Comparison of ENCODE assay signal across 28 mouse cellular contexts in the genomic region with DNA sequence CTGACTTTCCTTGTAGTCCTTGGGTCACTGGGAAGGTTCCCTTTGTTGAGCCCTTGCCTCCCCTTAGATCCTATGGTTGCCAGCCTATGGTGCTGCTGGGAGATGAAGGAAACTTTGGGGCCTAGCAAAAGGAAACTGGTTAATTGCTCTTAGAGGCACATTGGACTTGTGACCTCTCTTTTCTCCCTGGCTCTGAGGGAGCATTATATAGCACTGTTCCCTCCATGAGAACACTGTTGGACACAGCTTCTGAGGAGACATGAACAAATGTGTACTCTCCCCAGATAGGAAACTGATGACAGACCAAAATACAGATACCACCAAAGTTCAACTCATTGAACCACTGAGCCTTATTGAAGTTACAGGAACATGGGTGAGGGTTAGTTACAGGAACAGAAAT. TPM values are rescaled to one million over a fixed set of nuclear protein-coding genes. Genes with fewer than 3 reads are reported as not detected.
"Had no signal": no experiment of that assay in that cellular context is flagged by ENCODE, and none has a peak within 500 bp of the region (broad histone marks: within the 10 kb centered on the region; RNA-seq: fewer than 3 reads in every experiment).

No protein-coding gene starts in this region.

- H3K27me3 ChIP-seq: heart, embryonic 15.5 days; hindbrain, embryonic 12.5 days; hindbrain, embryonic 13.5 days; hindbrain, embryonic 15.5 days; kidney, embryonic 15.5 days had no signal

- H3K36me3 ChIP-seq: heart, embryonic 10.5 days; heart, embryonic 12.5 days; heart, embryonic 13.5 days; heart, embryonic 15.5 days; hindbrain, embryonic 10.5 days; hindbrain, embryonic 12.5 days; hindbrain, embryonic 13.5 days; hindbrain, embryonic 15.5 days; kidney, embryonic 15.5 days had no signal

- H3K27ac ChIP-seq: heart, embryonic 10.5 days; heart, embryonic 13.5 days; heart, embryonic 15.5 days; hindbrain, embryonic 10.5 days; hindbrain, embryonic 12.5 days; hindbrain, embryonic 13.5 days; hindbrain, embryonic 14.5 days; hindbrain, embryonic 15.5 days; hindbrain, postnatal 0 days; kidney, embryonic 15.5 days; kidney, postnatal 0 days; layer of hippocampus, adult 2 months; left cerebral cortex, adult 2 months had no signal

- H3K9me3 ChIP-seq: heart, embryonic 10.5 days; heart, embryonic 12.5 days; heart, embryonic 13.5 days; heart, embryonic 15.5 days; hindbrain, embryonic 10.5 days; hindbrain, embryonic 12.5 days; hindbrain, embryonic 13.5 days; hindbrain, embryonic 15.5 days; kidney, embryonic 15.5 days had no signal

- H3K4me2 ChIP-seq: heart, embryonic 11.5 days; heart, embryonic 12.5 days; heart, embryonic 13.5 days; heart, embryonic 15.5 days; hindbrain, embryonic 12.5 days; hindbrain, embryonic 13.5 days; hindbrain, embryonic 14.5 days; hindbrain, embryonic 15.5 days; kidney, embryonic 15.5 days had no signal

- H3K4me3 ChIP-seq: heart, embryonic 10.5 days; heart, embryonic 12.5 days; heart, embryonic 13.5 days; heart, embryonic 15.5 days; hindbrain, embryonic 10.5 days; hindbrain, embryonic 12.5 days; hindbrain, embryonic 13.5 days; hindbrain, embryonic 15.5 days; kidney, embryonic 15.5 days; layer of hippocampus, adult 2 months; left cerebral cortex, adult 2 months had no signal

- ATAC-seq: hindbrain, embryonic 16.5 days; hindbrain, postnatal 0 days; inflammation-experienced regulatory T-cells, adult 6 months had no signal

- H3K4me1 ChIP-seq: heart, embryonic 10.5 days; heart, embryonic 12.5 days; heart, embryonic 13.5 days; heart, embryonic 15.5 days; hindbrain, embryonic 10.5 days; hindbrain, embryonic 12.5 days; hindbrain, embryonic 13.5 days; hindbrain, embryonic 15.5 days; kidney, embryonic 15.5 days had no signal

- H3K9ac ChIP-seq: heart, embryonic 12.5 days; heart, embryonic 13.5 days; heart, embryonic 15.5 days; hindbrain, embryonic 12.5 days; hindbrain, embryonic 13.5 days; hindbrain, embryonic 14.5 days; hindbrain, embryonic 15.5 days; kidney, embryonic 15.5 days had no signal

- DNase-seq: heart, postnatal 10 days; heart, postnatal 36 days; heart, postnatal 4 days; kidney, adult 11 months; kidney, postnatal 10 days; kidney, postnatal 14 days; kidney, postnatal 4 days; layer of hippocampus, adult 9-11 months; layer of hippocampus, postnatal 36 days had no signal

RNA-seq across cellular contexts. Expression of gene Pla2g3, which starts 12.6 kb away (rescaled TPM):
- total RNA-seq: heart, postnatal 25 days; heart, postnatal 36 days; hematopoietic stem cell, adult 5-6 weeks had no signal

RNA-seq across cellular contexts. Expression of gene Inpp5j, which starts 29.1 kb away (rescaled TPM):
- total RNA-seq: hematopoietic stem cell, adult 5-6 weeks had no signal
- polyA plus RNA-seq: inflammation-experienced regulatory T-cells, adult 6 months had no signal
